Mouse (Mus musculus) B cell, adult 67 days (primary cell): Measurements from ENCODE around the gene Ciita. TPM values are rescaled to one million over a fixed set of nuclear protein-coding genes. Genes with fewer than 3 reads are reported as not detected.

Experiments used
- total RNA-seq, 2 experiments: library from RNA; stranded (reverse); gene quantifications; 4 replicates each; pipeline ENCODE4 v1.2.4; 2023

Ciita gene
- 100 to 1,000 TPM; 292 to 393 TPM for total RNA-seq

GRCm38 (mm10) chr16:10479857-10480256, at the start of gene Ciita:
TSS of gene Ciita (plus strand) at chr16:10480059.

GRCm38 (mm10) chr16:10447264-10447594, 32.6 kb upstream of the Ciita start, which contains the start of gene Tvp23a:
TSS of gene Tvp23a (minus strand) at chr16:10447362.

DNA sequence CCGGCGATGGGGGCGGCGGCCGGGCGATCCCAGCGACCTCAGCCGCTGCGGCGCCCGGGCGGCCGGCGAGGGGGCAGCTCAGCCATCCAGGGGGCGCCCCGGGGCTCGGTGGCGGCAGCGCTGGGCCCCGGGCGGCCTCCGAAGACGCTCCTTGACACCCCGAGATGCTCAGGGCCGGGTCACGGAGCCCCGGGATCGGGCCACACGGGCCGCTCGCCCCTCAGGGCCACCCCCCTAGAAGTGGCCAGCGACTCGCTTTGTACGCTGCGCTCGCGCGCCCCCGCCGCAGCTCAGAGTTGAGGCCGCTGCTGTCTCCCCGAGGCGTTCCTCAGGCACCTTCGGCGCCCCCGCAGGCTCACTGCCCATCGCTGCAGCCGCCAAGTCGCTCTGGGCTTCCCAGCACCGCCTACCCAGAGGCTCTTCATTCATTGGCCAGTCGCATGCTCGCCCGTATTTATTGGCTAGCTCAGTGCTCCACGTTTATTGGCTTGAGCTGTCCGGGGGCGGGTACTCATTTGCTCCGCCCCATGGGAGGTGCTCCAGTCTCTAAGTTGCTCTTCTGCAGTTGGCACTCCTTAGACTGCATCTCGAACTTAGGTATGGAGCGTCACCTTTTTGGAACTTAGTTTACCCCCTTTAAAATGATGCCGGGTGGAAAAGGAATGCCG, 63.0 kb downstream of the Ciita start, which contains the start of gene Dexi:
Gene Dexi, minus strand, starts transcription at position 357 of the 668 bp plus-strand sequence.

DNA sequence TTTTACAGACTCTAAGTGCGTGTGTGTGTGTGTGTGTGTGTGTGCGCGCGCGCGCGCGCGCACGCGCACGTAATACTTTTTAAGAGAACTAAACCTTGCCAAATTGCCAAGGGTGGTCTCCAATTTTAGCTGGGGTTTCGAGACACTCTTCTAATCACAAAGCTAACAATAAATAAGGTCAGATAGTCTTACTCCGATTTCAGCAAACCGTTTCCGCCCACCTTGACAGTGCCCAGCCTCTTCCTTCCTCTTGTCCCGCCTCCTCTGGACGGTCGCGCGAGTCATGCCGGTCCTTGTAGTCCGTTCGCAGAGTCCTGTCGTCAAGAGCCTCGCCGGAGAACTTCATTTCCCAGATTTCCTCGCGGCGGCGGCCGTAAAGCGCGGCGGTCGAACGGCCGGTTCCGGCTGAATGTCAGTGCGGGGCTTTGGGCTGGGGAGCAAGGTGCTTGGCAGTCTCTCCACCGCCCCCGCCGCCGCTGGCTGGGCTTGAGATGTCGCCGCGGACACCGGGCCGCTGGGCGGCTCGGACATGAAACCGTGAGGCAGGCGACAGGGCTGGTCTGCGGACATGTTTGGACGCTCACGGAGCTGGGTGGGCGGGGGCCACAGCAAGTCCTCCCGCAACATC, 65.2 kb downstream of the Ciita start, which contains the start of gene Clec16a:
Gene Clec16a, plus strand, starts transcription at position 345 of the 628 bp plus-strand sequence.

Other genes with a start within 250 kb of the Ciita start
- gene Emp2, start 166.1 kb upstream of the Ciita start, total RNA-seq: under 1 TPM in 1 of 2 experiments, not detected in 1; 0.12 TPM
- gene Tekt5, start 84.6 kb upstream of the Ciita start, total RNA-seq: not detected
- 10 to 100 TPM; 60.5 to 75.0 TPM for gene Nubp1, start 68.1 kb upstream of the Ciita start, total RNA-seq
- not detected for gene Tvp23a, start 32.7 kb upstream of the Ciita start, total RNA-seq
- 10 to 100 TPM; 17.7 to 25.9 TPM for gene Dexi, start 63.0 kb downstream of the Ciita start, total RNA-seq
- 10 to 100 TPM; 39.3 to 39.9 TPM for gene Clec16a, start 65.3 kb downstream of the Ciita start, total RNA-seq